Mouse (Mus musculus): ENCODE data around the gene Psrc1. TPM values are rescaled to one million over a fixed set of nuclear protein-coding genes. Genes with fewer than 3 reads are reported as not detected.

Psrc1 gene
- total RNA-seq (2014; rRNA removed): 9.5 and 10.5 TPM in 2 replicates
- 6.5 and 7.0 TPM in 2 replicates for polyA plus RNA-seq (2015; fragmentation: Nextera tagmentation; extraction: Ambion mirVana)

DNA sequence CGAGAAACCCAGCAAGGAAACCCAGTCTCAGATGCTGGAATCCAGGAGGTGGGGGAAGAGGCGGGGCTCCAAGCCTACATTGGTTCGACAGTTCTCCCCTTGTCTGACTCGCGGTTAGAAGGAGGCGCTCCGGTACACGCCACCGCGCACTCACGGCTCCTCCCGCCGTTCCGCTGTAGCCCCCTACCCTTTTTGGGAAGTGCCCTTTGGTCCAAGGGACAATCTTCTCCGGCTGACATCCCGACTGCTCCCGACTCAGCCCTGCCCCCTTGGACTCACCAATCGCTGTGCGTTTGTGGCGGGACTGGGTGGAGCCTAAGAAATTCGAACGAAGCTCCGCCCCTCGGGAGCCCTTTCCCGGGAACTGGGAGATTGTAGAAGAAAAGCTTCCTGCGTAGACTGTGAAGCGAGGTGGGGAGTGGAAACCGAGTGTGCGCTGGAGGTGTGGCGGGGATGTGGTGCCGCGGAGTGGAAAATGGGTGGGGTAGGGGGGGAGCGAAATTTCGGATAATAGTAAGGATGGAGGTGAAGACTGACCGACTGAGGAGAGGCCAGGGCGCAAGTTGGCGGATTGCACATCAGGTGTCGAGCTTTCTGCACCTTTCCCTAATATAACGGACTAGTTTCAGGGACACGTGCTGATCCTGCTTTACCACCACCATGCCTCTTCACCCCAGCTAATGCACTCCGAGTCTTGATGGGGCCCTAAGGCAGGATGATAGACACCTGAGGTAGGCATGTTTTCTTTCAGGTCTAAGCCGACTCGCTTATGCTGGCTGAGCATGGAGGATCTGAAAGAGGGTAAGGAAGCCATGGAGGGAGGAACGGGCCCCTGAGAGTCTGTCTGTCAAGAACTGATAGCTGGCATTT, at the start of gene Psrc1:
Psrc1 (plus strand) TSS at position 355 of the 870 bp plus-strand sequence.
- H3K27me3 ChIP-seq (ENCODE audit: insufficient read depth, low read length): no peaks in the 10 kb centered on the region
- no peak within 1 kb of the TSS for H3K27ac ChIP-seq (ENCODE audit: low read depth, low read length)
- ATAC-seq (peak; percentile 97), DNase-seq (peak; percentile 92)
- H3K36me3 ChIP-seq (ENCODE audit: insufficient read depth): no peaks in the 10 kb centered on the region
- under 1% methylated on average over 44 of the region's 44 CpGs for WGBS
- no peaks in the 10 kb centered on the region for H3K9me3 ChIP-seq (ENCODE audit: low read length)
- no peak for TF ChIP-seq CTCF (IDR thresholded peaks at IDR 0.05; ENCODE audit: low read depth)
- H3K9ac ChIP-seq: peak within 1 kb of the TSS; percentile 38
- peak within 1 kb of the TSS; percentile 60 for H3K4me2 ChIP-seq (ENCODE audit: low read depth)
- H3K4me3 ChIP-seq (ENCODE audit: low read depth, low read length): peak within 1 kb of the TSS; percentile 47
- H3K4me1 ChIP-seq (ENCODE audit: insufficient read depth): peaks cover 4% of the 10 kb centered on the region; the same call in 1 of the 2 replicates

DNA sequence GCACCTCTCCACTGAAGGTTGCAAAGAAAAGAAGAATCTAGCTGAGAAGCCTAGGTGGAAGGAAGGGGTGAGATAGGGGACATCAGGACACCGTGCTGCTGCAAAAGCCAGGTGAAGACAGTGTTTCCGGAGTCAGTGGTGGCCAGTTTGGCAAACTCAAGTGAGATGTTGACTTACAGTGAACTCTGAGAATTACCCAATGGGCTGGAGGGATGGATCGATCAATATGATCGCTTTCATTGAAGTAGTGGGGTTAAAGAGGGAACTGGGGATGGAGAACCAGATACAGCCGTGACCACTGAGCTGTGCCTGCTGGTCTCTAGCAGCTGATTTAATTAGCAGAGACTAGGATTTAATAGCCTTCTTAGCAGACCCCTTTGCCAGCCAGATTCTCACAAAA, 46.8 kb upstream of the Psrc1 start:
- no peak for TF ChIP-seq CTCF (IDR thresholded peaks at IDR 0.05; ENCODE audit: low read depth)
- ATAC-seq: no peak
- Histone ChIP-seq H3K27ac (ENCODE audit: low read depth, low read length) (no peak overlapping the region), H3K4me3 (ENCODE audit: low read depth, low read length) (no peak overlapping the region), H3K9me3 (ENCODE audit: low read length) (no peaks in the 10 kb centered on the region), H3K36me3 (ENCODE audit: insufficient read depth) (peaks cover 86% of the 10 kb centered on the region), H3K4me1 (ENCODE audit: insufficient read depth) (no peaks in the 10 kb centered on the region), H3K4me2 (ENCODE audit: low read depth) (no peak overlapping the region), H3K9ac (no peak overlapping the region), H3K27me3 (ENCODE audit: insufficient read depth, low read length) (no peaks in the 10 kb centered on the region)
- 91% methylated on average over 5 of the region's 5 CpGs for WGBS
- DNase-seq: no peak

DNA sequence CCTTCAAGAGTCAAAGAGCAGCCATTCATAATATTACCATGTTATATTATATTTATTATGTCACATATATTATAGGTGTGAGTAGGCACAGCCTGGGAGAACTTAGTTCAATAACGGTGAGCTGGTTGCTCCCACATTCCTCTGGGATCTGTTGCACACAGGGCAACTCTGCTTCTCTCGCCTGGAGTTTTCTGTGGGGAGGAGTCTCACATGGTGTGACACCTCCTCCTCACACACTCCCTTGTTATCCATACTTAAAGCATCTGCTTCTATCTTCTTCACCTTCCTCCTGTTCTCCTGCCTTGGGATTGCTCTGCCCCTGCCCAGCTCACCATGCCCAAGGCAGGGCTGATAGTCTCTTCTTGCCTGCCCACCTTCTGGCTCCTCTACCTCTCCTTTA, 42.6 kb upstream of the Psrc1 start:
- Histone ChIP-seq H3K27me3 (ENCODE audit: insufficient read depth, low read length) (no peaks in the 10 kb centered on the region), H3K4me2 (ENCODE audit: low read depth) (no peak overlapping the region), H3K4me1 (ENCODE audit: insufficient read depth) (no peaks in the 10 kb centered on the region), H3K9me3 (ENCODE audit: low read length) (no peaks in the 10 kb centered on the region), H3K36me3 (ENCODE audit: insufficient read depth) (peaks cover 72% of the 10 kb centered on the region), H3K4me3 (ENCODE audit: low read depth, low read length) (no peak overlapping the region), H3K27ac (ENCODE audit: low read depth, low read length) (no peak overlapping the region), H3K9ac (no peak overlapping the region)
- ATAC-seq: no peak
- no peak for DNase-seq
- TF ChIP-seq CTCF (IDR thresholded peaks at IDR 0.05; ENCODE audit: low read depth): no peak
- WGBS: 94% methylated on average over 2 of the region's 2 CpGs

DNA sequence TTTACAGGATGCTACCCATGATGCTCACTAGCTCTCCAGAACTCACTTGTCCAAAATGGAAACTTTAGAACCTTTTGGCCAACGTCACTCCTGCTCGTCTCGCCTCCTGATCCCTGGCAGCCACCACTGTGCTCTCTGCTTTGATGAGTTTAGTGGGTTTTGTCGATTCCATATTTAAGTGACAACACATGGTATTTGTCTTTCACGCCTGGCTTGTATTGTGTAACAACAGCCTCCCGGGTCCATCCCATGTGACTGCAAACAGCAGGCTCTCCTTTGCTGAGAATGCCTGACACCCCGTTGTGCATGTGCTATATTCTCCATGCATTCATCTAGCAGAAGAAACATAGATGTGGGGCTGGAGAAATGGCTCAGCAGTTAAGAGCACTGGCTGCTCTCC, 41.5 kb upstream of the Psrc1 start:
- H3K9me3 ChIP-seq (ENCODE audit: low read length): no peaks in the 10 kb centered on the region
- TF ChIP-seq CTCF (IDR thresholded peaks at IDR 0.05; ENCODE audit: low read depth): no peak
- H3K36me3 ChIP-seq (ENCODE audit: insufficient read depth): peaks cover 74% of the 10 kb centered on the region
- H3K4me3 ChIP-seq (ENCODE audit: low read depth, low read length): no peak overlapping the region
- H3K27me3 ChIP-seq (ENCODE audit: insufficient read depth, low read length): no peaks in the 10 kb centered on the region
- H3K27ac ChIP-seq (ENCODE audit: low read depth, low read length): no peak overlapping the region
- no peak overlapping the region for H3K4me2 ChIP-seq (ENCODE audit: low read depth)
- ATAC-seq (peak; percentile 75), DNase-seq (no peak)
- H3K9ac ChIP-seq: no peak overlapping the region
- H3K4me1 ChIP-seq (ENCODE audit: insufficient read depth): no peaks in the 10 kb centered on the region
- WGBS: 68% methylated on average over 7 of the region's 7 CpGs

DNA sequence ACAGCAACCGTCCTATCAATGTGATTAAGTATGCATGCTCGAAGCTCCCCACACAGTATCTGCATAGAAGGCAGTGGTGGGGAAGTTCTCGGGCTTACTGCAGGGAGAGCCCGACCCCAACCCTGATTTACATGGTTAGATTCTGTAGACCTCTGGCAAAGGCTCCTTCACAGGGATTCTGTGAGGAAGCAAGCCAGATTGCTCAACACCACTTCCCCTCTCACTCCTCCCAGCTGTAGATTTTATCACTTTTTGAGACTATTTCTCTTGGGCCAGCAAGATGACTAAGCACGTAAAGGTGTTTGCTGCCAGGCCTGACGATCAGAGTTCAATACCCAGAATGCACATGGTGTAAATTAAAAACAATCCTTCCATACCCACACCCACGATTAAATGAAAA, 37.8 kb upstream of the Psrc1 start:
- no peak overlapping the region for H3K4me3 ChIP-seq (ENCODE audit: low read depth, low read length)
- DNase-seq: no peak
- ATAC-seq: no peak
- no peak for TF ChIP-seq CTCF (IDR thresholded peaks at IDR 0.05; ENCODE audit: low read depth)
- no peaks in the 10 kb centered on the region for H3K27me3 ChIP-seq (ENCODE audit: insufficient read depth, low read length)
- no peaks in the 10 kb centered on the region for H3K9me3 ChIP-seq (ENCODE audit: low read length)
- no peak overlapping the region for H3K27ac ChIP-seq (ENCODE audit: low read depth, low read length)
- no peaks in the 10 kb centered on the region for H3K4me1 ChIP-seq (ENCODE audit: insufficient read depth)
- 92% methylated on average over 7 of the region's 7 CpGs for WGBS
- H3K9ac ChIP-seq: no peak overlapping the region
- H3K4me2 ChIP-seq (ENCODE audit: low read depth): no peak overlapping the region
- H3K36me3 ChIP-seq (ENCODE audit: insufficient read depth): peaks cover 76% of the 10 kb centered on the region

DNA sequence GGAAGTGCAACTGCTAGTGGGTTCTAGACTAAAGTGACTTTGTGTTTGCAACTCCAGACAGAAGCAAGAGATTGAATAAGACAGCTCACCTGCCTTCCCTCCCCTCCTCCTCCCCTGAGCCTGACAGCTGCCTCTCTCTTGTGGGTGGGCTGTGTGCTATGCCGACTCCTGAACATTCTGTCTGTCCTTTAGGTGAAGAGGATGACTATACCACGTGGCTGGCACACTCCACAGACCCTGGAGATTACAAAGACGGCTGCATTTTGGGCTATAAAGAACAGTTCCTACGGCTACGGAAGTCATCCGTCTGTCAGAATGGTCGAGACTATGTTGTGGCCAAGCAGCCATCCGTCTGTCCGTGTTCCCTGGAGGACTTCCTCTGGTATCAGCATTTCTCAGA, 35.3 kb upstream of the Psrc1 start:
- peaks cover 82% of the 10 kb centered on the region for H3K36me3 ChIP-seq (ENCODE audit: insufficient read depth)
- 87% methylated on average over 9 of the region's 9 CpGs for WGBS

DNA sequence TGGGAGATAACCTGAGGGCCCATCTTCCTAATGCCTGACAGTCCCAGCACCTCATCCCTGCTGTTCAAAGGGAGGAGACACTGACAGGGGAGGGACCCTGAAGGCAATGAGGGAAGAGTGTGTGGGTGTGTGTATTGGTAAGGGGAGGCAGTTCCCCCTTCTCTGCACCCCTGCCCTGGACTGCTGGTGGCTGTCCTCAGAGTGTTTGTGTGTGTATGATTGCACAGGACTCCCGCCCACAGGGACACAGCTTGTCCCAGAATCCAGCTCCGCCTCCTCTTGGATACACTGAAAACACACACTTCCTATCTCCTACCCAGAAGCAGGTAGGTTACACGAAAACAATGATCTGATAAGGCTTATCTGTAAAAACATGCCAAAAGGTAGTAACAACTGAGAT, 28.4 kb upstream of the Psrc1 start:
- H3K4me3 ChIP-seq (ENCODE audit: low read depth, low read length): no peak overlapping the region
- no peak overlapping the region for H3K27ac ChIP-seq (ENCODE audit: low read depth, low read length)
- DNase-seq (no peak), ATAC-seq (no peak)
- H3K27me3 ChIP-seq (ENCODE audit: insufficient read depth, low read length): no peaks in the 10 kb centered on the region
- H3K4me2 ChIP-seq (ENCODE audit: low read depth): no peak overlapping the region
- no peaks in the 10 kb centered on the region for H3K9me3 ChIP-seq (ENCODE audit: low read length)
- 92% methylated on average over 3 of the region's 3 CpGs for WGBS
- H3K36me3 ChIP-seq (ENCODE audit: insufficient read depth): peaks cover 72% of the 10 kb centered on the region
- TF ChIP-seq CTCF (IDR thresholded peaks at IDR 0.05; ENCODE audit: low read depth): no peak
- H3K9ac ChIP-seq: no peak overlapping the region
- no peaks in the 10 kb centered on the region for H3K4me1 ChIP-seq (ENCODE audit: insufficient read depth)

More for the DNA sequence above, 35.3 kb upstream of the Psrc1 start:
- no peak for TF ChIP-seq CTCF (IDR thresholded peaks at IDR 0.05; ENCODE audit: low read depth)
- H3K27me3 ChIP-seq (ENCODE audit: insufficient read depth, low read length): no peaks in the 10 kb centered on the region
- ATAC-seq: no peak
- H3K9ac ChIP-seq: no peak overlapping the region
- H3K27ac ChIP-seq (ENCODE audit: low read depth, low read length): no peak overlapping the region
- no peak overlapping the region for H3K4me3 ChIP-seq (ENCODE audit: low read depth, low read length)
- DNase-seq: no peak
- H3K4me2 ChIP-seq (ENCODE audit: low read depth): no peak overlapping the region
- no peaks in the 10 kb centered on the region for H3K9me3 ChIP-seq (ENCODE audit: low read length)
- H3K4me1 ChIP-seq (ENCODE audit: insufficient read depth): no peaks in the 10 kb centered on the region
